Mouse (Mus musculus): ENCODE results near the gene Spry2. TPM values are rescaled to one million over a fixed set of nuclear protein-coding genes. Genes with fewer than 3 reads are reported as not detected.
A peak's percentile ranks its signal among the peaks of the same experiment; 100 is the strongest.

Spry2 gene
- total RNA-seq, 4 experiments from 2014 or later = 15.7 to 20.8 (median 18.7) TPM

GRCm38 (mm10) chr14:105893623-105893995 lies 3.0 kb downstream of the Spry2 start:
- DNase-seq (ENCODE audit: low spot score in 2 of 2) = peak in 1 of 2 experiments; percentile 16

- no peak for DNase-seq (ENCODE audit: low spot score in 2 of 2)
Observed at GRCm38 (mm10) chr14:105892941-105893622, 3.5 kb downstream of the Spry2 start.

- no peak for DNase-seq (ENCODE audit: low spot score in 2 of 2)
Observed at GRCm38 (mm10) chr14:105890516-105891231, 5.9 kb downstream of the Spry2 start.

GRCm38 (mm10) chr14:105886643-105887374 lies 9.8 kb downstream of the Spry2 start:
- no peak for DNase-seq (ENCODE audit: low spot score in 2 of 2)

- no peak for DNase-seq (ENCODE audit: low spot score in 2 of 2)
Observed at GRCm38 (mm10) chr14:105885249-105885648, 11.4 kb downstream of the Spry2 start.

GRCm38 (mm10) chr14:105883215-105883614 lies 13.4 kb downstream of the Spry2 start:
- no peak for DNase-seq (ENCODE audit: low spot score in 2 of 2)

GRCm38 (mm10) chr14:105878359-105878758 lies 18.3 kb downstream of the Spry2 start:
- DNase-seq (ENCODE audit: low spot score in 2 of 2) = no peak

GRCm38 (mm10) chr14:105876375-105876774 lies 20.2 kb downstream of the Spry2 start:
- no peak for DNase-seq (ENCODE audit: low spot score in 2 of 2)

- peak in 1 of 2 experiments; percentile 15 for DNase-seq (ENCODE audit: low spot score in 2 of 2)
Observed at GRCm38 (mm10) chr14:105870370-105870936, 26.2 kb downstream of the Spry2 start.

- DNase-seq (ENCODE audit: low spot score in 2 of 2) = no peak
Observed at GRCm38 (mm10) chr14:105865381-105865938, 31.2 kb downstream of the Spry2 start.

GRCm38 (mm10) chr14:105862199-105862598 lies 34.4 kb downstream of the Spry2 start:
- no peak for DNase-seq (ENCODE audit: low spot score in 2 of 2)

- DNase-seq (ENCODE audit: low spot score in 2 of 2) = no peak
Observed at GRCm38 (mm10) chr14:105860920-105861319, 35.7 kb downstream of the Spry2 start.

GRCm38 (mm10) chr14:105860276-105860675 lies 36.3 kb downstream of the Spry2 start:
- no peak for DNase-seq (ENCODE audit: low spot score in 2 of 2)

- DNase-seq (ENCODE audit: low spot score in 2 of 2) = no peak
Observed at GRCm38 (mm10) chr14:105859876-105860275, 36.7 kb downstream of the Spry2 start.

GRCm38 (mm10) chr14:105859368-105859767 lies 37.3 kb downstream of the Spry2 start:
- DNase-seq (ENCODE audit: low spot score in 2 of 2) = no peak

- no peak for DNase-seq (ENCODE audit: low spot score in 2 of 2)
Observed at GRCm38 (mm10) chr14:105858935-105859334, 37.7 kb downstream of the Spry2 start.

- DNase-seq (ENCODE audit: low spot score in 2 of 2) = no peak
Observed at GRCm38 (mm10) chr14:105851359-105852067, 45.1 kb downstream of the Spry2 start.
